Mouse (Mus musculus) embryonic fibroblast, embryonic 13.5 days (primary cell): ENCODE measurements around the gene C8a.

Experiments used
- CTCF ChIP-seq: IDR thresholded peaks from 2 replicates; pipeline ENCODE4 v1.5.1; 2011; ENCODE audit warnings: mild to moderate bottlenecking, control low read depth, low read length, moderate library complexity, borderline replicate concordance; ENCODE audit not compliant: insufficient read depth
- POLR2A ChIP-seq: IDR thresholded peaks from 2 replicates; pipeline ENCODE4 v1.6.1; 2011; ENCODE audit warnings: low read depth, mild to moderate bottlenecking, control low read depth, low read length, moderate library complexity

GRCm38 (mm10) chr4:104911685-104912084 is 35.5 kb upstream of the C8a start:
- TF ChIP-seq POLR2A = no peak
- peak; percentile 61 for TF ChIP-seq CTCF
